Mouse (Mus musculus) kidney, embryonic 14.5 days (tissue): Measurements from ENCODE around the gene Rbm38. TPM values are rescaled to one million over a fixed set of nuclear protein-coding genes. Genes with fewer than 3 reads are reported as not detected.

ENCODE experiments used
- ATAC-seq: fragments of 200-750 bp; cut with Nextera tagmentation; 2 replicates; pipeline ENCODE4 v1.8.0; 2017; ENCODE audit warnings: moderate number of reproducible peaks, mild to moderate bottlenecking, moderate TSS enrichment, moderate library complexity; ENCODE audit not compliant: low FRiP score, low TSS enrichment
- H3K27ac ChIP-seq: fragments of 300-500 bp; sonication (generic); 2 replicates; pipeline ENCODE4 v1.5.1; 2014; ENCODE audit warnings: low read depth, mild to moderate bottlenecking, low read length, moderate library complexity, mixed read lengths
- H3K27me3 ChIP-seq: fragments of 300-500 bp; sonication (generic); 2 replicates; pipeline ENCODE4 v1.6.1; 2014; ENCODE audit warnings: mild to moderate bottlenecking, low read length; ENCODE audit not compliant: control insufficient read depth, insufficient read depth
- H3K36me3 ChIP-seq: fragments of 300-500 bp; sonication (generic); 2 replicates; pipeline ENCODE4 v1.6.1; 2014; ENCODE audit warnings: low read length, mixed read lengths; ENCODE audit not compliant: control insufficient read depth, insufficient read depth
- H3K4me1 ChIP-seq: fragments of 300-500 bp; sonication (generic); 2 replicates; pipeline ENCODE4 v1.6.1; 2014; ENCODE audit warnings: low read length, mixed read lengths; ENCODE audit not compliant: control insufficient read depth, insufficient read depth
- H3K4me2 ChIP-seq: fragments of 300-500 bp; sonication (generic); replicated peaks from 2 replicates; pipeline ENCODE4 v1.6.1; 2014; ENCODE audit warnings: low read depth, mild to moderate bottlenecking, low read length
- H3K4me3 ChIP-seq: fragments of 300-500 bp; sonication (generic); 2 replicates; pipeline ENCODE4 v1.5.1; 2014; ENCODE audit warnings: mild to moderate bottlenecking, low read length
- H3K9ac ChIP-seq: fragments of 300-500 bp; sonication (generic); 2 replicates; pipeline ENCODE4 v1.6.1; 2014; ENCODE audit warnings: low read depth, mild to moderate bottlenecking, low read length, moderate library complexity
- H3K9me3 ChIP-seq: fragments of 300-500 bp; sonication (generic); 2 replicates; pipeline ENCODE4 v1.6.1; 2016; ENCODE audit warnings: low read length; ENCODE audit not compliant: control insufficient read depth
- WGBS: fragments of 180-500 bp; shearing (Covaris S2); extraction: QIAGEN DNeasy Blood & Tissue Kit; methylation state at CpG from one replicate; pipeline ENCODE4 v1.1.7; 2014; 5-methylcytosine and 5-hydroxymethylcytosine counted together
- polyA plus RNA-seq: library from polyadenylated mRNA; unstranded; fragments of >200 nt; fragmentation: Nextera tagmentation; extraction: Ambion mirVana; gene quantifications from 2 replicates; pipeline ENCODE4 v1.2.1, GENCODE M21; 2014

The Rbm38 gene
- polyA plus RNA-seq, 1 experiment from 2014 or later = 42.6 TPM

DNA sequence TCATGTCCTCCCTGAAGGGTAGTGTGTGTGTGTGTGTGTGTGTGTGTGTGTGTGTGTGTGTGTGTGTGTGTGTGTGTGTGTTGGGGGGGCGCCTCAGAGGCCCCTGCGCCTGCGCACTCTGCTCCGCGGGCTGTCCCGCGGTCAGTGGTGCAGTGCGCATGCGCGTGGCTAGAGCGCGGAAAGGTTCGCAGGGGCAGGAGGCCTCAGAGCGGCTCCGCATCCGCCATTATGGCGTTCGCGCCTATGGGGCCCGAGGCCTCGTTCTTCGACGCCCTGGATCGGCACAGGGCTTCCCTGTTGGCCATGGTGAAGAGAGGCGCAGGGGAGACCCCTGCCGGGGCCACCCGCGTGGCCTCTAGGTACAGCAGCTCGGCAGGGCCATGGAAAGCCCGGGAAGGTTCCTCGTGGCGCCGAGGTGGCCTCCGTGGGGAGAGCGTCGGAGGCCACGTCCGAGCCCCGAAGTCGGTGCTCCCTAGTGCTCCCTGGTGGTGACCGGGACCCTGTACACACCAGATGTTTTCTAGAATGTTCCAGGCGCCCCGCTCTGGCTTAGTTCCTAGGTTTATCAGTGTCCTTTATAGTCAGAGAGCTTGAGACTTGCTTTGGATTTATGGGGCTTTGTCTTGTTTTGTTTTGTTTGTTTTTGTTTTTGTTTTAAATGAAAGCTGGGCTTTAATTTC is 40.5 kb upstream of the Rbm38 start:
- Histone ChIP-seq H3K36me3 (no peaks in the 10 kb centered on the region), H3K4me3 (no peak overlapping the region), H3K9me3 (peaks cover 5% of the 10 kb centered on the region; the same call in 1 of the 2 replicates), H3K27me3 (no peaks in the 10 kb centered on the region), H3K4me2 (no peak overlapping the region), H3K9ac (no peak overlapping the region), H3K4me1 (peaks cover 20% of the 10 kb centered on the region), H3K27ac (no peak overlapping the region)
- WGBS = 95% methylated on average over 43 of the region's 43 CpGs
- no peak for ATAC-seq

DNA sequence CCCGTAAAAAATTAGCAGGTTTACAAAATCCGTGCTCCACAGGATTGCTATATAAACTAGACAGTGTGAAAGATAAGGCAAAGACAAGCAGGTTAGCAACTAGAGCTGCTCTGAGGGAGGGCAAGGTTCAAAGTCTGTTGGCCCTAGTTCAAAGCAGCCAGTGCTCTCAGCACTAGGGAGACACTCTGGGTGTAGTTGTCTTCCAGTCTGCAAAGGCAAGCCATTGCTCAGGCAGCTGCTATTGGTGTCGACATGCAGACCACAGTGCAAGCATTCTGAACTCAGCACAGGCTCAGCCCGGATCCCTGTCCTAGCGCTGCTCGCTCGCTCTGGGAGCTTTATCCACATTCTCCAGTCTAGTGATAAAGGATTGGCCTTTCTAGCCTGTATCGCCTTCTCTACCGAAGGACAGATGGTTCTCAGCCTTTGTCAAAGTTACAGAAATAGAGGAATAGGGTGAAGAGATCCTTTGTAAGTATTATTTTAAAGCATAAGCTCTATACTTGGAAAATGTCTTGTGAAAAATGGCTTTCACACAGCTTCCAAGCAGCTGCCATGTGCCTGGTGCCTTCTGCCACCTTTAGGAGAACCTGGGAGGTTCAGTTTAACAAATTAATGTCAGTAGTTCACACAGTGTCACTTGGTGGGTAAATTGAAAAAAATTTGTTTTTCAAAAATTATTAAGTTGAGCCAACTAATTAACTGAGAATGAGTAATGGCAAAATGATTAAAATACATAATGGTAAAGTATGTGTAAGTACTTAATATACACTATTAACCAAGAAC is 37.3 kb upstream of the Rbm38 start:
- no peaks in the 10 kb centered on the region for H3K27me3 ChIP-seq
- H3K27ac ChIP-seq = no peak overlapping the region
- no peak overlapping the region for H3K9ac ChIP-seq
- 77% methylated on average over 9 of the region's 9 CpGs for WGBS
- H3K4me1 ChIP-seq = peaks cover under 1% of the 10 kb centered on the region; the same call in 1 of the 2 replicates
- no peak for ATAC-seq
- H3K4me3 ChIP-seq = no peak overlapping the region
- peaks cover 5% of the 10 kb centered on the region; the same call in 1 of the 2 replicates for H3K9me3 ChIP-seq
- H3K4me2 ChIP-seq = no peak overlapping the region
- H3K36me3 ChIP-seq = no peaks in the 10 kb centered on the region

DNA sequence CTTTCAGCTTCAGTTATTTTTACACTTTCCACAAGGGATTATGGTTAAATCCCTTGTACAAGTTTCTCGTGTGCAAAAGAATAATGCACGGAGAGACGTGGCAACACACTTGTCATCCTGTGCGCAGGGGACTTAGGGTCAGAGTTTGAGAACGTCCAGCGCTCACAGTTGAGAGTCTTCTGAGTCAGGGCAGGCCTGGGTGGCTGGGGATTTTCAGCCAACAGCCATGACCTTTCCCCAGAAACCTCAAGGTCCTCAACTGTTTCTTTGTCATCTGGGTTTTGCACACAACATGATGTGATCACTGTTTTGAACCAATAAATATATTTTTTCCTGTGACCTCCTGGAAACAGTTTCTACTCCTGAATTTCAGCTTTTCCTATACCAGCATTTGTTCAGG is 30.1 kb upstream of the Rbm38 start:
- no peak overlapping the region for H3K4me2 ChIP-seq
- H3K36me3 ChIP-seq = no peaks in the 10 kb centered on the region
- no peak for ATAC-seq
- no peak overlapping the region for H3K4me3 ChIP-seq
- H3K27me3 ChIP-seq = no peaks in the 10 kb centered on the region
- H3K27ac ChIP-seq = no peak overlapping the region
- H3K9me3 ChIP-seq = no peaks in the 10 kb centered on the region
- no peak overlapping the region for H3K9ac ChIP-seq
- no peaks in the 10 kb centered on the region for H3K4me1 ChIP-seq
- WGBS = 73% methylated on average over 6 of the region's 6 CpGs

DNA sequence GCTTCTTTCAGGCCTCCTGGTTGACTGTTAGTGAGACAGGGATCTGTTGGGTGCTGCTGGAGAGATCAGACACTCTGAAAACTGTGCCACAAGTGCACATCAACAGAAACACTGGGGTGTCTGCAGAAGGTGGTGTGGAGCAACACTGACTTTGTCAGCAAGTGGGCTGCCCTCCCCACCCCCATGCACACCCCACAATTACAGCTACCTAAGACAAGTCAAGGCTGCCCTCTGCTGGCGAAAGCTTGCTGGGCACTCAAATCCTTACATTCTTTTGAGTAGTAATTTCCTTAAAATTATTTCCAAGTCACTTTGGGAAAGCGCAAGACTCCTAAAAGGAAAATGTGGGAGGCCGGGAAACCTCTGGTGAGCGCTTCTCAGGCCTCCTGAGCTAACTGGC is 24.1 kb upstream of the Rbm38 start:
- ATAC-seq = no peak
- Histone ChIP-seq H3K4me3 (no peak overlapping the region), H3K9me3 (no peaks in the 10 kb centered on the region), H3K27me3 (no peaks in the 10 kb centered on the region), H3K4me1 (peaks cover 6% of the 10 kb centered on the region), H3K9ac (no peak overlapping the region), H3K4me2 (no peak overlapping the region), H3K27ac (no peak overlapping the region), H3K36me3 (no peaks in the 10 kb centered on the region)
- WGBS = 18% methylated on average over 4 of the region's 4 CpGs

DNA sequence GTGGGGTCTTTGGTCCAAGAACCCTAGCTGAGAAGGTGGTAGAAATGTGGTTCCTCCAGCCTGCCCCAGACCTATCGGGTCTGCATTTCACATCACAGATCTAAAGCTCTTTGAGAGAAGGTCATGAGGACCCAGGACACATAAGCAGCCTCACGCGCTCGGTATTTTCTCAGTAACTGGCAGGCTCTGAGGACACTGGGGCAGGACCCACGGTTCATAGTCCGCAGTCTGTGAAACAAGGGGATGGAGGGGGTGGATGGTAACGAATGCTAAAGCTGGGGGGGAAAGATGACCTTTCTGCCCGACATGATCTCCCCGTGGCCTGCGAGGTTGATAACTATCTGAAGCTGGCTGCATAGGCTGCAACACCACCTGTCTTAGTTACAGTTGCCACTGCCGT is 22.6 kb upstream of the Rbm38 start:
- 63% methylated on average over 11 of the region's 11 CpGs for WGBS
- no peak for ATAC-seq
- Histone ChIP-seq H3K4me2 (no peak overlapping the region), H3K27me3 (no peaks in the 10 kb centered on the region), H3K4me1 (peaks cover 13% of the 10 kb centered on the region), H3K27ac (no peak overlapping the region), H3K36me3 (peaks cover 3% of the 10 kb centered on the region), H3K9me3 (no peaks in the 10 kb centered on the region), H3K9ac (no peak overlapping the region), H3K4me3 (no peak overlapping the region)

DNA sequence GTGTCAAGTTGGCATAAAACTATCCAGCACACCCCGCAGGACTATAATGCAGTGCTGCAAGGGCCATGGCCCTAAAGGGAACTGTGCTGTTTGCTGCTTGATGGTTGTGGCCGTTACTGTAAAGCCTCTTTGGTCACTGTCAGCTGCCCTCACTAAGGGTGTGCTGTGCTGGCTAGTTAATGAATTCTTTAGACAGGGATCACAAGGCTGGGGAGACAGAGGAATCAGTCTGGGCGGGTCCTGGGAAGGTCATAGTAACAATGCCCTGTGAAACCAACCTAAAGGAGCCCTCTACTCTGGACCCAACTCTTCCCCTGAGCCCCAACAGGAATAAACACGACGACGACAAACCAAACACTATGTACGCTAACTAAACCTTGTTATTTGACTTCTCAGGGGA is 21.8 kb upstream of the Rbm38 start:
- no peak for ATAC-seq
- Histone ChIP-seq H3K27ac (no peak overlapping the region), H3K27me3 (no peaks in the 10 kb centered on the region), H3K36me3 (peaks cover 10% of the 10 kb centered on the region), H3K4me3 (no peak overlapping the region), H3K4me2 (no peak overlapping the region), H3K9me3 (no peaks in the 10 kb centered on the region), H3K4me1 (peaks cover 13% of the 10 kb centered on the region), H3K9ac (no peak overlapping the region)
- 66% methylated on average over 7 of the region's 7 CpGs for WGBS

DNA sequence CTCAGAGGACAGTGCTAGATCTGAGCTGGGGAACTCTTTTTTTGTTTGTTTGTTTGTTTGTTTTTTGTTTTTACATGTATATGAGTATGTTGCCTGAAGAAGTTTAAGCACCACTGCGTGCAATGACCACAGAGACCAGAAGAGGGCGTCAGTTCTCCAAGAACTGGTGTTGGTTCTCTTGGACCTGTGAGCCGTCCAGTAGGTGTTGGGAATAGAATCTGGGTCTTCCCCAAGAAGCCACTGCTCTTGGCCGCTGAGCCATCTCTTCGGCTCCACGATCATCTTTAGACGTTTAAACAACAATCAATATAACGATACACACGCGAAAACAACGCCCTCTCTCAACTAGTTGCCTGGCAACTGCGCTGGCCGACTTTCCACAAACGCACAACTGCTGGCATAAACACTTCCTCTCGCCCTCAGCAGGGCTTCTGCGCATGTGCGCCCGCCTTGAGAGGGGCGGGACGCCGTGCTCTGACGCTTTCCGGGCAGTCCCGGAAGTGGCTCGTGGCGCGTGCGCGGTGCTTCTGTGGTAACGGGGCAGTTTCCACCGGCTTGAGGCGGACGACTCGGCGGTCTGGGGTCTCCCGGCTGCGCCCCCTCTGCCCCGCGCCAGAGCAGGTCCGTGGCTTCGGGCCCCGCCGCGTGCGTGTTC is 20.5 kb upstream of the Rbm38 start, which contains the start of gene Rae1:
Rae1 (plus strand) TSS at position 488 of the 655 bp plus-strand sequence.
- Histone ChIP-seq H3K27me3 (no peaks in the 10 kb centered on the region), H3K4me3 (peak within 1 kb of the TSS; percentile 95), H3K4me2 (peak within 1 kb of the TSS; percentile 82), H3K36me3 (peaks cover 23% of the 10 kb centered on the region), H3K4me1 (peaks cover 13% of the 10 kb centered on the region), H3K9me3 (no peaks in the 10 kb centered on the region), H3K27ac (peak within 1 kb of the TSS; percentile 86), H3K9ac (peak within 1 kb of the TSS; percentile 94)
- ATAC-seq = peak; percentile 95
- WGBS = under 1% methylated on average over 45 of the region's 45 CpGs

DNA sequence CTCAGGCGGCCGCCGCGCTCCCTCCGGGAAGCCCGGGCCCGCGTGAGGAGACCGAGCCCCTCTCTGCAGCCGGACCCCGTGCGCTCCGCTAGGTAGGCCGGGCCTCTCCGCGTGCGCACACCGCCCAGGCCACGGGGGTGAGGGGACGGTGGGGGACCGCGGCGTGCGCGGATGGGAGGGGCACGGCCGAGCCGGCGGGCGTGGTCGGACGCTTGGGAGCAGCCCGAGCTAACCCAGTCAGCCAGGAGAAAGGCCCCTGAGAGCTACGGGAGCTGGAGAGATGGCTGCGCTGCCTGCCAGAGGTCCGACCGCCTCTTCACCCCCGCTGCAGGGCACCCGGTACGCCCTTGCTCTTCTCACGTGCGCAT is 20.0 kb upstream of the Rbm38 start:
- peak overlapping the region; percentile 95 for H3K4me3 ChIP-seq
- H3K27ac ChIP-seq = peak overlapping the region; percentile 86
- ATAC-seq = peak; percentile 92
- peak overlapping the region; percentile 82 for H3K4me2 ChIP-seq
- peak overlapping the region; percentile 94 for H3K9ac ChIP-seq
- H3K36me3 ChIP-seq = peaks cover 28% of the 10 kb centered on the region
- under 1% methylated on average over 41 of the region's 42 CpGs for WGBS
- H3K27me3 ChIP-seq = no peaks in the 10 kb centered on the region
- no peaks in the 10 kb centered on the region for H3K9me3 ChIP-seq
- peaks cover 13% of the 10 kb centered on the region for H3K4me1 ChIP-seq

DNA sequence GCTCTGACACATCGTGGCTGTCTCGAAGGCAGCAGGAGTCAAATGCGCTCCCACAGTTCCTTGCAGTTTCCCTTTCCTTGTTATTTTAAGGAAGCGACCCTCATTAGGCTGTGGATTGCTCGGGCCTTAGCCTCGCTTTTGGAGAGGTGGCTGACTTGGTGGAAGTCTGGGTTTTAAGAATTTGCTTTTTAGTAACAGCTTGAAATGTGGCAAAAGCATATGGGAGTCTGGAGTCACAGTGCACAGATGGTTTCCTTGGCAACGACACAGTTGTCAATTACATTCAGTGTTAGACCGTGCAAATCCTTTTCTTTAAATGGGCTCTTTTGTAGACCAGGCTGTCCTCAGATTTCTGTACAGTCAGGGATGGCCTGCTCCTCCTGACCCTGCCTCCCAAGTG is 19.4 kb upstream of the Rbm38 start:
- Histone ChIP-seq H3K4me2 (peak overlapping the region; percentile 82), H3K36me3 (peaks cover 31% of the 10 kb centered on the region), H3K4me1 (peaks cover 13% of the 10 kb centered on the region), H3K27ac (no peak overlapping the region), H3K4me3 (peak overlapping the region; percentile 95), H3K9me3 (no peaks in the 10 kb centered on the region), H3K27me3 (no peaks in the 10 kb centered on the region), H3K9ac (peak overlapping the region; percentile 94)
- 14% methylated on average over 8 of the region's 8 CpGs for WGBS
- no peak for ATAC-seq
